Mouse (Mus musculus): Measurements from ENCODE around the gene Gas7.

Gene Gas7

GRCm38 (mm10) chr11:67577472-67577871, 122.2 kb downstream of the Gas7 start:
- DNase-seq = no peak

GRCm38 (mm10) chr11:67577994-67578393, 122.8 kb downstream of the Gas7 start:
- DNase-seq = no peak

DNA sequence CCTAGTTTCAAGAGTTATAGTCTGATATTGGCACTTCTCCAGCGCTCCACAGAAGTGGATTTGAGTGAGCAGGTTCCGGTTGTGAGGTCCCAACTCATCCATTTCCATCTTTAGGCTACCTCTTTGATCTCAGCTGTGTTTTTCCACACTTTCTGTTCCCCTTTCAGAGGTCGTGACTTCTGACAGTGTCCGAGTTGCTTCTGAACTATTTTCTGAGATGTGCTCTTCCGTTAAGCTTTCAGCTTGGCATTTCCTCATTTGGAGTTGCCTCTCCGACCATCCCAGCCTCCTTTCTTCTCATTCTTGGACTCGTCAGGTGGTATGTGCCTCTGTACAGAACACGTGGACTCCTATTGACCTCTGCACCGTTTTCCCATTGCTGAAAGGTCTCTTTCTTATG, 123.9 kb downstream of the Gas7 start:
- no peak for DNase-seq

- DNase-seq = peak; percentile 20 to 52
Measured at GRCm38 (mm10) chr11:67581549-67581948, 126.3 kb downstream of the Gas7 start.

- no peak for DNase-seq
Measured at GRCm38 (mm10) chr11:67582570-67582969, 127.3 kb downstream of the Gas7 start.

DNA sequence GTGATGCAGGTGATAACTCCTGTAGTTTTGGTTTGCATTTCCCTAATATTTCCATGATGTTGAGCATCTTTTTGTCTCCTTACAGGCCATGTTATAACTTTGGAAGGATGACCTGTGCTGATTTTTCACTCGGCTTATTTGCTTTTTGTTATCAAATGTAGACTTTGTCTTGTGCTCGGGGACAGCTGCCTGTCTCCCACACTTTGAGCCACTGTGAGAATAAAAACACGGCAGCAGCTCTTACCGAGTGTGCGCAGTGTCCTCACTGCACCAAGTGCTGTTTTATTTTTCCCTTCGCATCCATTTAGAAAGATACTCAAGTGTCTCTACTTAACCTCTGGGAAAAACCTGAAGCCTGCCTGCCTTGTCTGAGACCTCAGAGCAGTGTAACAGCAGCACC, 129.8 kb downstream of the Gas7 start:
- no peak for DNase-seq

DNA sequence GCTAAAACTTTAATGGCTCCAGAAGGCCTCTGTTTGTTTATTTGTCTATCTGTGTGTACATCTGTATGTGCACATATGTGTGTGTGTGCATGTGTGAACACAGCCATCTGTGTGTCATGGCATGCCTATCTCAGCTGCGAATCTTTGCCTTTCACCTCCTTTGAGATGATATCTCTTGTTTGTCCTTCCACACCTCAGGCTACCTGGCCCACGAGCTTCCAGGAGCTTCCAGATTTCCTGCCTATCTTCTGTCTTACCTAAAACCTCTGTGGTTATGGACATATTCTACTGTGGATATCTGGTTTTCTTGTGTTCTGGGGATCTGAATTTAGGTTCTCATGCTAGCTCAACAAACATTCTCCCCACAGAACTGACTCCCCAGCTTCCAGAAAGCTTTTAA, 130.4 kb downstream of the Gas7 start:
- DNase-seq = no peak

DNA sequence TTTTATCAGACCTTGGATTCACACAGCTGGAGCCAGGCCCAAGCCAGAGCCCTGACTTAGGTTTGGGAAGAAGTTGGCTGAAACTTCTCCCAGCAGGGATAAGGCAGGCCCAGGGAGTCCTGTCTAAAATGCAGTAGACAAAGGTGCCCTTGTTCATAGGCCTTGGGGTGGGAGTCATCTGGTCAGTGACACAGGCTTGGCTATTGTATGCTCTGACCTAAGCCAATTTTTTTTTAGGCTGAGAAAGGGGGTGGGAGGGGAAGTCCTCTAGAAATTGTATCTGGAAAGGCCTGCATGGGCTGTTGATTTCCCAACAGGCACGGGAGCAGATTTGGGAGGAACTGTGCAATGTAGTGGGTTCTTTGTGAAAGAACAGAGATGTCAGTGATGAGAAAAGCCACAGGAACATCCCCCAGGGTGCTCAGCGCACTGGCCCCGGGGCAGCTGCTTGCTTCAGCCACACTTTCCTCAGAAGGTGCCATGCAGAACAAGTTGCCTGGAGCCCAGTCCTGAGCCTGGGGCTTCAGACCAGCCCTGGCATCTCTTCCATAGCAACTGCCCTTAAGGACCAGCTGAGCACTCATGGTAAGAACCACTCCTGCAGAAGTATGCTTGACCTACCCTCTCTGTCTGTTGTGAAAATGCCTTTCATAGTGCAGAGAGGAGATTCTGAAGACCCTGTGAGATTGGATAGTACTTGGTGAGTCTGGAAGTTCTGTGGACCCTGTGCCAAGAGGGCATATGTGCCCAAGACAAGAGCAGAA, 131.2 kb downstream of the Gas7 start:
- peak; percentile 39 to 46 for DNase-seq

DNA sequence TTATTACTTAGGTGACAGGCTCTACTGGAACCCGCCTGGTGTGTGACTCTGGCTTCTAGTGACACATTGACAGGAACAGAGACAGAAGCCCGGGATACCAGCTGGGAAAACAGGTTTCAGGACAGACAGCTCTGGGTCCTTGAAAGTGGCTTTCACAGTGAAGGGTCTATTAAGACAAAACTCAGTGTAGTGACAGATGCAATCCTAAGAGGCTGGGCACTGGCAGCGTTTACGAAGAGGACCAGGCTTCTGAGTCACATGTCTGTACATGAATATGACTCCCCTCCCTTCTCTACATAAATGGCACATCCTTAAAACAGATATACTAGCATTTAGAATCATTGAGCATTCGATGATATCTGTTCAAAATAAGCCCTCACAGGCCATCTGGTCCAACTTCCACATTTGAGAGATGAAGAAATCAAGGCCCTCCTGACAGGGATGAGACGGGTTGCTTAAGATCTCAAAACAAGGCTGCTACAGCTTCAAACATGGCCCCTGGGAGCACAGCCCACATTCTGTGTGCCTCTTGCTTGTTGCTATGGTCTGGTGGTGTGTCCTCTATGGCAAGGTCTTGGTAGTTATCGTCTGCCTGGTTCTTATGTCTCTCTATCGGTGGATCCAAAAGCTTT, 133.1 kb downstream of the Gas7 start:
- DNase-seq = no peak

GRCm38 (mm10) chr11:67588828-67589314, 133.6 kb downstream of the Gas7 start:
- peak; percentile 71 to 81 for DNase-seq

DNA sequence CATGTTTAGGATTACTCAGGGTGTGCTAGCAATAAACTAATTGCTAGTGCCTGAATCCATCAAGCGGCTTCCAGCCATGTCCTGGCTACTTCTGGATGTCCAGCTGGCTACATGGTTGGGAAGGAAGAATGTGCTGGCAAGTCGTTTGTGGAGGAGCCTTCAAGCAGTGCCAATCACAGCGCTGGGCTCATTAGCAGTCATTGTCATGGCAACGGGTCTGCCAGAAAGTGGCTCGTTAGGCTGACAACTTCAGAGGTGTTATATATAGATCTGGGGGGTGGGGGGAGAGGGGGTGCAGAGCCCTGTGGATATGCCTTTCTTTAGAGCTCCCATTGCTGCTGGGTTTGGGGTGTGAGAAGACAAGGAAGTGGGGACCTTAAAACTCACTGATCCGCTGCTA, 141.0 kb downstream of the Gas7 start:
- peak; percentile 34 to 74 for DNase-seq

GRCm38 (mm10) chr11:67596856-67597255, 141.6 kb downstream of the Gas7 start:
- no peak for DNase-seq

DNA sequence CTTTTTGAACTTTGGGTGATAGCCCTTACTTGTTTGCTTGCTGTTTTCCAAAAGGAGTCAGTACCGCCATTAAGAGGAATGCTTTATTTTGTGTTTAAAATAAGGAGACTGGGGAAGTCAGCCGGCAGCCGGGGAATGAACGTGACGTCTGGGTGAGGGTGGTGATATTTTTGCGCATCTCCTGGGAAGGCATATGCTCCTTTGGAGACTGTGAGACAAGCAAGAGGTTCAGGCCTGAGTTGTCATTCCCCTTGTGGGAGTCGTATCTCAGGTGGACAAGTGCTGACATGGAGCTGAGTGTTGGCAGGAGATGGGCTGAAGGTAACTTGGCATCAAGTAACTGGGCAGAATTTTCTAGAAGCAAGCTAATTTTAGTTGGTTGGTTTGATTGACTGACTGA, 142.2 kb downstream of the Gas7 start:
- no peak for DNase-seq

- DNase-seq = no peak
Measured at GRCm38 (mm10) chr11:67599141-67599540, 143.9 kb downstream of the Gas7 start.

DNA sequence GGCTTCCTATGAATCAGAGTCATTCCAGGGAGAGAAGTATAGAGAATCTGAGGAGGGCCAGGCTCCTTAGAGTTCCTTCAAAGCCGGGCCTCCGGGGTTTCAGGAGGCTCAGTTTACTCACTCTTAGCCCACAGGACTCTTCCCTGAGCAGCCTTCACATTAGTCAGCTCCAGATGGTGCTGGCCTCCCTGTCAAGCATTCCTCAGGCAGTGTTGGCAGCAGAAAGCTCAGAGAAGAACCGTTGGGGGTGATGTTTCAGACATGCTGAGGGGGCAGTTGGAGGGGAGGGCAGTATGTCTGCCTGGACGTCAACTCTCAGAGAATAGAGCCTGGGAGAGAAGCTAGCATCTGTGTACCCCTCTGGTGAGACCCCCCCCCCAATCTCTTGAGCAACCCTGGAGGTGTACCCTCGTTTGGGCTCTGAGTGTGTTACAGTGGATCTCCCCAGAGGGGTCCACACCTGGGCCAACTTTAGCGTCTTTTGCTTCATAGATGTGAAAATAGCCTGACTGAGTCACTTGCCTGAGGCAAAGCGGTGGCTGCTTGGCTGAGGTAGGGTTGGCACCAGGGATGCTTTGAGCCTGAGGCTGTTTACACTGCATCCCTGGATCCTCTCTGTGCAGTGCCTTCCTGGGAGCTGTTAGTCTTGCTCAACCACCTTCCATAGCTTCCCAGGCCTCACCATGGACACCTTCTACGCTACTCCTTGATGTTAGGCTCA, 145.6 kb downstream of the Gas7 start:
- DNase-seq = no peak

GRCm38 (mm10) chr11:67602711-67603369, 147.6 kb downstream of the Gas7 start:
- DNase-seq = no peak

- peak in 1 of 2 experiments; percentile 12 for DNase-seq
Measured at GRCm38 (mm10) chr11:67604481-67604880, 149.2 kb downstream of the Gas7 start.

GRCm38 (mm10) chr11:67608114-67608683, 153.0 kb downstream of the Gas7 start:
- DNase-seq = peak; percentile 35 to 44

- DNase-seq = no peak
Measured at GRCm38 (mm10) chr11:67612158-67612839, 157.1 kb downstream of the Gas7 start.

DNA sequence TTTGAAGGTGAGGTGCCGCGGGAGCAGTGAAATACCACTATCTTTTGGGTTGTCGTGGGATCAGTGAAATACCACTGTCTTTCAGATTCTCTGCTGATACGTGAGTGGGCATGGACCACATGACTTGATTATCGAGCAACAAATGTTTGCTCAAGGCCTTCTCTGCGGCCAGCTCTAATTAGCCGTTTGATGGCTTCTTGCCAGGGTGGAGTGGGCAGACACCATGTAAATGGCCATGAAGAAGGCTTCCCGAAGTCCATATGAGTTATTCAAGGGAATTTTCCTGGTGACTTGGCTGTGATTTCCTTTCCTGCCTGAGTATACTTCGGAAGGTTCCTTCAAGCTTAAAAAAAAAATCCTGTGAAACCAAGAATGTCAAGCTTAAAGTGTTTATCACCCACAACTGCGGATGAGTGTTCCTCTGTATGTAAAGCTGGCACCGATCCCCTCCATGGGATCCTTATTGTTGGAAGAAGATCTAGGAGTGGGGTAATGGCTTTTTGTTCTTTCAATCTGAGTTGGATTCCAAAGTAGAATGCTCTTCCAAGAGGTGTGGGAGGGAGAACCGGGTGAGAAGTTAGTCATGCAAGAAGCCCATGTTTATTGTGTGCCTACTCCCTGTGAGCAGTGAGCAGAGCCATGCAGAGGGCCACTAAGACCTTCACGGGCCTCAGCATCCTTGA, 161.5 kb downstream of the Gas7 start:
- no peak for DNase-seq

GRCm38 (mm10) chr11:67622340-67622739, 167.1 kb downstream of the Gas7 start:
- DNase-seq = no peak

DNA sequence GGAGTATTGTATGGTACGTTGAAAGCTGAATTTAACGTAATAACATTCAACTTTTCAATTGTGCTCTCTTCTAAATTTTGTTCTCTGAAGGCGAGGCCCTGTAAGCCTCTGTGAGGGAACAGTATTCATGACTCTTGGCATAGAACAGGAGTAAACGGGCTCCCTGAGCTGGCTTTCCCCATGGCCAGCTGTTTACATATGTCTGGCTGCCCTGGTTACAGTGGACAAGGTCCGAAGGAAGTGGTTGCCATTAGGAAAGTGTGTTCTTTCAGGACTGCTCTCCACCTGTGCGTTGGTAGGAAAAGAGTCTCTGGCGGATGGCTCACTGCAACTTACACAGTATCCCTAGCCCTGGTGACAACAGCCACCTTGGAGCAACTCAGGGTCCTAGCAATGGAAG, 171.9 kb downstream of the Gas7 start:
- no peak for DNase-seq

All from lung, postnatal 4 days (tissue).